Mouse (Mus musculus): ENCODE measurements around the gene Fank1. TPM values are rescaled to one million over a fixed set of nuclear protein-coding genes. Genes with fewer than 3 reads are reported as not detected.
"Not testable (repeated sequence)": the region's sequence is repeated elsewhere in the genome, so short reads cannot be mapped to it uniquely, and the experiment has no call there.

The Fank1 gene
- polyA plus RNA-seq, 1 experiment from 2014 or later: not detected

GRCm38 (mm10) chr7:133879761-133880160 is 103.1 kb downstream of the Fank1 start:
- Histone ChIP-seq H3K27me3 (ENCODE audit: control insufficient read depth, insufficient read depth, low read length) (no peaks in the 10 kb centered on the region), H3K4me1 (ENCODE audit: control insufficient read depth in 2 of 2, insufficient read depth in 2 of 2, low read length in 2 of 2) (no peaks in the 10 kb centered on the region), H3K4me3 (ENCODE audit: control insufficient read depth in 1 of 2, insufficient read depth in 1 of 2, low read depth in 1 of 2, low read length in 2 of 2) (no peak overlapping the region), H3K27ac (replicated peaks in 1 of 2; ENCODE audit: control insufficient read depth in 1 of 2, insufficient read depth in 1 of 2, low read depth in 2 of 2, low read length in 2 of 2) (no peak overlapping the region), H3K9me3 (ENCODE audit: control insufficient read depth, low read length) (no peaks in the 10 kb centered on the region), H3K9ac (ENCODE audit: low read length) (no peak overlapping the region), H3K4me2 (ENCODE audit: low read length) (no peak overlapping the region), H3K36me3 (ENCODE audit: control insufficient read depth, insufficient read depth, low read length) (no peaks in the 10 kb centered on the region)
- WGBS: 88% methylated on average over 8 of the region's 8 CpGs
- no peak for ATAC-seq (ENCODE audit: insufficient number of reproducible peaks, insufficient read depth, low FRiP score, low read depth)

- H3K27ac ChIP-seq (replicated peaks in 1 of 2; ENCODE audit: control insufficient read depth in 1 of 2, insufficient read depth in 1 of 2, low read depth in 2 of 2, low read length in 2 of 2); H3K4me2 ChIP-seq (ENCODE audit: low read length); H3K9me3 ChIP-seq (ENCODE audit: control insufficient read depth, low read length); ATAC-seq (ENCODE audit: insufficient number of reproducible peaks, insufficient read depth, low FRiP score, low read depth); H3K27me3 ChIP-seq (ENCODE audit: control insufficient read depth, insufficient read depth, low read length); H3K4me1 ChIP-seq (ENCODE audit: control insufficient read depth in 2 of 2, insufficient read depth in 2 of 2, low read length in 2 of 2); H3K4me3 ChIP-seq (ENCODE audit: control insufficient read depth in 1 of 2, insufficient read depth in 1 of 2, low read depth in 1 of 2, low read length in 2 of 2); H3K36me3 ChIP-seq (ENCODE audit: control insufficient read depth, insufficient read depth, low read length); H3K9ac ChIP-seq (ENCODE audit: low read length): not testable (repeated sequence)
- WGBS: 74% methylated on average over 5 of the region's 9 CpGs
These were observed 108.2 kb downstream of the Fank1 start for GRCm38 (mm10) chr7:133884759-133885431.

DNA sequence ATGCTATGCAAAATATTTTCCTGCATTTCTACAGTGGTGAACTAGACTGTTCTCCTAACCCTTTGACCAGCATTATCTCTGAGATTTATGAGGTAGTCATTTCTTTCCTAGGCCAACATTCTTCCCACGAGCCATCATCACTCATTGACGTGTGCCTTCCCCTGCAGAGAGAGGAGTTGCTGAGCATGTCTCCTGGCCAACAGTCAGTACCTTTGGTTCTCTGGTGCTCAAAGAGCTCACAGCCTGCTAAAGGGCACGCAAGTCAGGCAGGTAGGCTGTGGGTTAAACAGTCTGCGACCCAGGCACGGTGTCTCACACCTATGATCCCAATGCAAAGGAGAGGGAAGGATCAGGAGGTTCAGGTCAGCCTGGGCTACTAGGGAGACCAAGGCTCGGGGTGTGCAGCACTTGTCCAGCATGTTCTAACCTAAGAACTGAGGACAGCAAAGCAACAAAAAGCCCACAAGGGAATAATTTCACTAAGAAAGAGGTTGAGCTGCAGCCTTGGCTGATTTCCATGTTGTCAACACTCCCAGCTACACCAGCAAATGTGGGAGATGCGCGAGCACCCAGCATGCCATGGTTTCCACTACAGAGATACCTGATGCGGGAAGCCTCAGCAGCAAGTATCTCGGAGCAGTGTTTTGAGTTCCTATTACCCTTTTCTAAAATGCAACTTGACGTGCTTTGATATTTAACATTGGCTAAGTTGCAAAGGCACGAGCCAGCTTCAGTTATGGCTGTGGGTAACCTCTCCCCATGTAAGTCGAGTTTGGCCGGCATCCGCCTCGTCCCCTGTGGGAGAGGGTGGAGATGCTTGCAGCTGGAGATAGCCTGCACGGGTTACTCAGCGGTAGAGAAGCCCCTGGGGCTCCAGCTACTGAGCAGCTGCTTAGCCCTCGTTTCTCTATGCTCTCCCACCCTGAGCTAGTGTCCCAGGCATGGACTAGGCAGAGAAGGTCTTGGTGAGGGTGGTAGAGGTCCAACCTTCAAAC is 112.6 kb downstream of the Fank1 start:
- no peak overlapping the region for H3K4me3 ChIP-seq (ENCODE audit: control insufficient read depth in 1 of 2, insufficient read depth in 1 of 2, low read depth in 1 of 2, low read length in 2 of 2)
- no peak overlapping the region; a peak in 1 of 4 replicates for H3K27ac ChIP-seq (replicated peaks in 1 of 2; ENCODE audit: control insufficient read depth in 1 of 2, insufficient read depth in 1 of 2, low read depth in 2 of 2, low read length in 2 of 2)
- no peak for ATAC-seq (ENCODE audit: insufficient number of reproducible peaks, insufficient read depth, low FRiP score, low read depth)
- 72% methylated on average over 19 of the region's 19 CpGs for WGBS
- H3K4me2 ChIP-seq (ENCODE audit: low read length): no peak overlapping the region
- peaks cover 0 to 2% of the 10 kb centered on the region in 2 experiments; a peak in 2 of 4 replicates for H3K4me1 ChIP-seq (ENCODE audit: control insufficient read depth in 2 of 2, insufficient read depth in 2 of 2, low read length in 2 of 2)
- H3K9me3 ChIP-seq (ENCODE audit: control insufficient read depth, low read length): no peaks in the 10 kb centered on the region
- H3K9ac ChIP-seq (ENCODE audit: low read length): no peak overlapping the region
- no peaks in the 10 kb centered on the region for H3K27me3 ChIP-seq (ENCODE audit: control insufficient read depth, insufficient read depth, low read length)
- H3K36me3 ChIP-seq (ENCODE audit: control insufficient read depth, insufficient read depth, low read length): no peaks in the 10 kb centered on the region

DNA sequence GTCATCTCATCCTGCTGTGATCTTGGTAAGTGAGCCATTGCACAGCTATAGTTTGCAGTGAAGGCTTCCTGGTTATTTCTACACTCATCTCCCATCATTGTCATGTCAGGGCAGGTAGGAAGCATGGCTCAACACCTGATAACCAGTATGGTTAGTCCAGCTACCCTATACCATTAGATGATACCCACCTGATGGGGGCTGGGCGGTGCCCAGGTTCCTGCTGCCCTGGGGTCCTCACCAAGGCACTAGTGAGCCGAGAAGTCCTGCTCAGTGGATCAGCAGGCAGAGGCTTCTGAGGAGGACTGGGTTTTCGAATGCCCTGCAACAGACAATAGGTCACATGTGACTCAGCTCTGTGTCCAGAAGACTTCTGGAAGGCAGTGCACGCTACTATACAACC is 113.3 kb downstream of the Fank1 start:
- Histone ChIP-seq H3K36me3 (ENCODE audit: control insufficient read depth, insufficient read depth, low read length) (no peaks in the 10 kb centered on the region), H3K9ac (ENCODE audit: low read length) (no peak overlapping the region), H3K4me3 (ENCODE audit: control insufficient read depth in 1 of 2, insufficient read depth in 1 of 2, low read depth in 1 of 2, low read length in 2 of 2) (no peak overlapping the region), H3K4me2 (ENCODE audit: low read length) (no peak overlapping the region), H3K27ac (replicated peaks in 1 of 2; ENCODE audit: control insufficient read depth in 1 of 2, insufficient read depth in 1 of 2, low read depth in 2 of 2, low read length in 2 of 2) (no peak overlapping the region), H3K4me1 (ENCODE audit: control insufficient read depth in 2 of 2, insufficient read depth in 2 of 2, low read length in 2 of 2) (peaks cover 0 to 2% of the 10 kb centered on the region in 2 experiments; a peak in 2 of 4 replicates), H3K27me3 (ENCODE audit: control insufficient read depth, insufficient read depth, low read length) (no peaks in the 10 kb centered on the region), H3K9me3 (ENCODE audit: control insufficient read depth, low read length) (no peaks in the 10 kb centered on the region)
- WGBS: 85% methylated on average over 4 of the region's 4 CpGs
- no peak for ATAC-seq (ENCODE audit: insufficient number of reproducible peaks, insufficient read depth, low FRiP score, low read depth)

GRCm38 (mm10) chr7:133891298-133891697 is 114.6 kb downstream of the Fank1 start:
- H3K9ac ChIP-seq (ENCODE audit: low read length): no peak overlapping the region
- H3K27me3 ChIP-seq (ENCODE audit: control insufficient read depth, insufficient read depth, low read length): no peaks in the 10 kb centered on the region
- H3K9me3 ChIP-seq (ENCODE audit: control insufficient read depth, low read length): no peaks in the 10 kb centered on the region
- peaks cover 0 to 2% of the 10 kb centered on the region in 2 experiments; a peak in 2 of 4 replicates for H3K4me1 ChIP-seq (ENCODE audit: control insufficient read depth in 2 of 2, insufficient read depth in 2 of 2, low read length in 2 of 2)
- WGBS: 60% methylated on average over 9 of the region's 9 CpGs
- H3K4me2 ChIP-seq (ENCODE audit: low read length): no peak overlapping the region
- ATAC-seq (ENCODE audit: insufficient number of reproducible peaks, insufficient read depth, low FRiP score, low read depth): no peak
- no peaks in the 10 kb centered on the region for H3K36me3 ChIP-seq (ENCODE audit: control insufficient read depth, insufficient read depth, low read length)
- H3K27ac ChIP-seq (replicated peaks in 1 of 2; ENCODE audit: control insufficient read depth in 1 of 2, insufficient read depth in 1 of 2, low read depth in 2 of 2, low read length in 2 of 2): no peak overlapping the region
- H3K4me3 ChIP-seq (ENCODE audit: control insufficient read depth in 1 of 2, insufficient read depth in 1 of 2, low read depth in 1 of 2, low read length in 2 of 2): no peak overlapping the region

GRCm38 (mm10) chr7:133891796-133892195 is 115.1 kb downstream of the Fank1 start:
- no peaks in the 10 kb centered on the region for H3K9me3 ChIP-seq (ENCODE audit: control insufficient read depth, low read length)
- no peaks in the 10 kb centered on the region for H3K36me3 ChIP-seq (ENCODE audit: control insufficient read depth, insufficient read depth, low read length)
- 30% methylated on average over 4 of the region's 4 CpGs for WGBS
- peaks cover 0 to 2% of the 10 kb centered on the region in 2 experiments; a peak in 2 of 4 replicates for H3K4me1 ChIP-seq (ENCODE audit: control insufficient read depth in 2 of 2, insufficient read depth in 2 of 2, low read length in 2 of 2)
- no peak overlapping the region for H3K9ac ChIP-seq (ENCODE audit: low read length)
- ATAC-seq (ENCODE audit: insufficient number of reproducible peaks, insufficient read depth, low FRiP score, low read depth): no peak
- H3K4me3 ChIP-seq (ENCODE audit: control insufficient read depth in 1 of 2, insufficient read depth in 1 of 2, low read depth in 1 of 2, low read length in 2 of 2): no peak overlapping the region
- H3K27ac ChIP-seq (replicated peaks in 1 of 2; ENCODE audit: control insufficient read depth in 1 of 2, insufficient read depth in 1 of 2, low read depth in 2 of 2, low read length in 2 of 2): no peak overlapping the region
- no peak overlapping the region for H3K4me2 ChIP-seq (ENCODE audit: low read length)
- no peaks in the 10 kb centered on the region for H3K27me3 ChIP-seq (ENCODE audit: control insufficient read depth, insufficient read depth, low read length)

GRCm38 (mm10) chr7:133899391-133899790 is 122.7 kb downstream of the Fank1 start:
- Histone ChIP-seq H3K27ac (replicated peaks in 1 of 2; ENCODE audit: control insufficient read depth in 1 of 2, insufficient read depth in 1 of 2, low read depth in 2 of 2, low read length in 2 of 2) (no peak overlapping the region), H3K9me3 (ENCODE audit: control insufficient read depth, low read length) (no peaks in the 10 kb centered on the region), H3K4me1 (ENCODE audit: control insufficient read depth in 2 of 2, insufficient read depth in 2 of 2, low read length in 2 of 2) (peaks cover 0 to 3% of the 10 kb centered on the region in 2 experiments; a peak in 2 of 4 replicates), H3K4me3 (ENCODE audit: control insufficient read depth in 1 of 2, insufficient read depth in 1 of 2, low read depth in 1 of 2, low read length in 2 of 2) (no peak overlapping the region), H3K36me3 (ENCODE audit: control insufficient read depth, insufficient read depth, low read length) (no peaks in the 10 kb centered on the region), H3K27me3 (ENCODE audit: control insufficient read depth, insufficient read depth, low read length) (no peaks in the 10 kb centered on the region), H3K9ac (ENCODE audit: low read length) (no peak overlapping the region), H3K4me2 (ENCODE audit: low read length) (no peak overlapping the region)
- no peak for ATAC-seq (ENCODE audit: insufficient number of reproducible peaks, insufficient read depth, low FRiP score, low read depth)
- 82% methylated on average over 4 of the region's 4 CpGs for WGBS

Measured in heart, embryonic 14.5 days (tissue).